Mouse (Mus musculus) forebrain, embryonic 11.5 days (tissue): ENCODE results near the gene Kdm6b. TPM values are rescaled to one million over a fixed set of nuclear protein-coding genes. Genes with fewer than 3 reads are reported as not detected.
A peak's percentile ranks its signal among the peaks of the same experiment; 100 is the strongest.
"Not testable (repeated sequence)": the region's sequence is repeated elsewhere in the genome, so short reads cannot be mapped to it uniquely, and the experiment has no call there.

Experiments used
- ATAC-seq: fragments of 200-750 bp; cut with Nextera tagmentation; replicated peaks from 2 replicates; pipeline ENCODE4 v1.8.0; 2017; ENCODE audit warnings: moderate TSS enrichment; ENCODE audit not compliant: low FRiP score
- DNase-seq: peaks from one replicate; pipeline ENCODE4 v3.0.0-alpha.2; 2017; ENCODE audit warnings: low spot score
- H3K27ac ChIP-seq: fragments of 300-500 bp; sonication (generic); 2 replicates; pipeline ENCODE4 v1.5.1; 2014; ENCODE audit warnings: low read depth, low read length
- H3K27me3 ChIP-seq: fragments of 300-500 bp; sonication (generic); 2 replicates; pipeline ENCODE4 v1.6.1; 2014; ENCODE audit warnings: mild to moderate bottlenecking, low read length, mixed read lengths; ENCODE audit not compliant: control insufficient read depth, insufficient read depth
- H3K36me3 ChIP-seq: fragments of 300-500 bp; sonication (generic); 2 replicates; pipeline ENCODE4 v1.6.1; 2014; ENCODE audit warnings: mild to moderate bottlenecking, low read length, moderate library complexity, mixed read lengths; ENCODE audit not compliant: control insufficient read depth, insufficient read depth
- H3K4me1 ChIP-seq: fragments of 300-500 bp; sonication (generic); replicated peaks from 2 replicates; pipeline ENCODE4 v1.6.1; 2014; ENCODE audit warnings: low read length, mixed read lengths; ENCODE audit not compliant: control insufficient read depth, insufficient read depth
- H3K4me2 ChIP-seq: fragments of 300-500 bp; sonication (generic); 2 replicates; pipeline ENCODE4 v1.6.1; 2014; ENCODE audit warnings: low read depth, mild to moderate bottlenecking, low read length, moderate library complexity, mixed read lengths; ENCODE audit not compliant: severe bottlenecking
- H3K4me3 ChIP-seq: fragments of 300-500 bp; sonication (generic); 2 replicates; pipeline ENCODE4 v1.5.1; 2014; ENCODE audit warnings: low read depth, low read length
- H3K9ac ChIP-seq: fragments of 300-500 bp; sonication (generic); 2 replicates; pipeline ENCODE4 v1.6.1; 2014; ENCODE audit warnings: low read length
- H3K9me3 ChIP-seq: fragments of 300-500 bp; sonication (generic); 2 replicates; pipeline ENCODE4 v1.6.1; 2016; ENCODE audit warnings: low read length, mixed read lengths; ENCODE audit not compliant: control insufficient read depth
- WGBS: fragments of 180-500 bp; shearing (Covaris S2); extraction: QIAGEN DNeasy Blood & Tissue Kit; methylation state at CpG from one replicate; pipeline ENCODE4 v1.1.7; 2014; 5-methylcytosine and 5-hydroxymethylcytosine counted together
- polyA plus RNA-seq: library from polyadenylated mRNA; unstranded; fragments of >200 nt; fragmentation: Nextera tagmentation; extraction: Ambion mirVana; gene quantifications from 2 replicates; pipeline ENCODE4 v1.2.1, GENCODE M21; 2014

The Kdm6b gene
- polyA plus RNA-seq, 1 experiment from 2014 or later = 40.9 TPM

- Histone ChIP-seq H3K4me3 (no peak overlapping the region), H3K4me1 (peaks cover 35% of the 10 kb centered on the region), H3K27ac (no peak overlapping the region), H3K9ac (no peak overlapping the region; the same call in 1 of the 2 replicates), H3K27me3 (peaks cover 2% of the 10 kb centered on the region; the same call in 1 of the 2 replicates), H3K36me3 (peaks cover 15% of the 10 kb centered on the region; the same call in 1 of the 2 replicates), H3K9me3 (no peaks in the 10 kb centered on the region), H3K4me2 (peak overlapping the region; percentile 41; the same call in 1 of the 2 replicates)
- WGBS = 8% methylated on average over 21 of the region's 21 CpGs
- DNase-seq (peak; percentile 64), ATAC-seq (no peak)
Observed at GRCm38 (mm10) chr11:69398486-69399200, 14.8 kb downstream of the Kdm6b start.

- Histone ChIP-seq H3K4me1 (peaks cover 35% of the 10 kb centered on the region), H3K9ac (peak within 1 kb of the TSS; percentile 92), H3K9me3 (no peaks in the 10 kb centered on the region), H3K36me3 (peaks cover 12% of the 10 kb centered on the region; the same call in 1 of the 2 replicates), H3K27ac (peak within 1 kb of the TSS; percentile 41), H3K4me3 (peak within 1 kb of the TSS; percentile 67), H3K27me3 (peaks cover 2% of the 10 kb centered on the region; the same call in 1 of the 2 replicates), H3K4me2 (peak within 1 kb of the TSS; percentile 77)
- ATAC-seq (no peak), DNase-seq (peak; percentile 78)
- WGBS = 0% methylated on average over 11 of the region's 16 CpGs
Observed at GRCm38 (mm10) chr11:69398059-69398458, 15.4 kb downstream of the Kdm6b start, which contains the start of gene Tmem88. Gene Tmem88 (minus strand): TSS chr11:69398234.

- H3K4me1 ChIP-seq = peaks cover 35% of the 10 kb centered on the region
- peak overlapping the region; percentile 23 for H3K4me3 ChIP-seq
- 4% methylated on average over 24 of the region's 24 CpGs for WGBS
- H3K27me3 ChIP-seq = peaks cover 2% of the 10 kb centered on the region; the same call in 1 of the 2 replicates
- H3K27ac ChIP-seq = peak overlapping the region; percentile 41
- ATAC-seq (no peak), DNase-seq (peak; percentile 78)
- H3K36me3 ChIP-seq = peaks cover 12% of the 10 kb centered on the region; the same call in 1 of the 2 replicates
- H3K9ac ChIP-seq = peak overlapping the region; percentile 49
- H3K9me3 ChIP-seq = no peaks in the 10 kb centered on the region
- peak overlapping the region; percentile 41 for H3K4me2 ChIP-seq
Observed at GRCm38 (mm10) chr11:69397581-69398057, 15.9 kb downstream of the Kdm6b start.

- DNase-seq (peak; percentile 71), ATAC-seq (no peak)
- Histone ChIP-seq H3K4me2 (peak overlapping the region; percentile 77), H3K36me3 (peaks cover 12% of the 10 kb centered on the region; the same call in 1 of the 2 replicates), H3K9me3 (no peaks in the 10 kb centered on the region), H3K27ac (no peak overlapping the region), H3K9ac (peak overlapping the region; percentile 92; the same call in 1 of the 2 replicates), H3K27me3 (peaks cover 2% of the 10 kb centered on the region; the same call in 1 of the 2 replicates), H3K4me3 (peak overlapping the region; percentile 67; the same call in 1 of the 2 replicates), H3K4me1 (peaks cover 35% of the 10 kb centered on the region)
- 22% methylated on average over 11 of the region's 11 CpGs for whole genome bisulfite sequencing
Observed at GRCm38 (mm10) chr11:69396772-69397171, 16.7 kb downstream of the Kdm6b start.

GRCm38 (mm10) chr11:69395634-69396373, 17.7 kb downstream of the Kdm6b start:
- 1% methylated on average over 48 of the region's 48 CpGs for WGBS

GRCm38 (mm10) chr11:69395235-69395633, 18.2 kb downstream of the Kdm6b start, which contains the start of the genes Naa38 and Cyb5d1:
Gene Naa38 (plus strand): TSS chr11:69395487.
Gene Cyb5d1 (minus strand): TSS chr11:69395631.
- DNase-seq (peak; percentile 89), ATAC-seq (peak; percentile 70)
- H3K27ac ChIP-seq = peak within 1 kb of the TSS; percentile 91
- H3K27me3 ChIP-seq, H3K9me3 ChIP-seq, H3K36me3 ChIP-seq: not testable (repeated sequence)
- peak within 1 kb of the TSS; percentile 77 for H3K4me2 ChIP-seq
- peak within 1 kb of the TSS; percentile 67 for H3K4me3 ChIP-seq
- H3K4me1 ChIP-seq = peaks cover 31% of the 10 kb centered on the region
- under 1% methylated on average over 23 of the region's 24 CpGs for WGBS
- H3K9ac ChIP-seq = peak within 1 kb of the TSS; percentile 92

More at GRCm38 (mm10) chr11:69395634-69396373, 17.7 kb downstream of the Kdm6b start:
- ATAC-seq = peak; percentile 84
- H3K9me3 ChIP-seq = no peaks in the 10 kb centered on the region
- peaks cover 2% of the 10 kb centered on the region; the same call in 1 of the 2 replicates for H3K27me3 ChIP-seq
- H3K36me3 ChIP-seq = peaks cover 7% of the 10 kb centered on the region; the same call in 1 of the 2 replicates
- H3K9ac ChIP-seq = peak overlapping the region; percentile 92
- peak overlapping the region; percentile 77 for H3K4me2 ChIP-seq
- H3K4me3 ChIP-seq = peak overlapping the region; percentile 67
- DNase-seq = peak; percentile 97
- H3K4me1 ChIP-seq = peaks cover 31% of the 10 kb centered on the region
- H3K27ac ChIP-seq = peak overlapping the region; percentile 91

- not testable (repeated sequence) for ATAC-seq, H3K27ac ChIP-seq, H3K27me3 ChIP-seq, H3K9me3 ChIP-seq, H3K36me3 ChIP-seq
- 3% methylated on average over 31 of the region's 31 CpGs for WGBS
- peaks cover 29% of the 10 kb centered on the region for H3K4me1 ChIP-seq
- H3K4me2 ChIP-seq = peak overlapping the region; percentile 77
- peak overlapping the region; percentile 67 for H3K4me3 ChIP-seq
- H3K9ac ChIP-seq = peak overlapping the region; percentile 92
- peak; percentile 61 for DNase-seq
Observed at GRCm38 (mm10) chr11:69394591-69395167, 18.8 kb downstream of the Kdm6b start.
